Mouse (Mus musculus) midbrain, embryonic 14.5 days (tissue): ENCODE measurements around the gene Gm20388. TPM values are rescaled to one million over a fixed set of nuclear protein-coding genes. Genes with fewer than 3 reads are reported as not detected.

Experiments used
- ATAC-seq: fragments of 200-750 bp; cut with Nextera tagmentation; 2 replicates; pipeline ENCODE4 v1.8.0; 2017; ENCODE audit warnings: moderate number of reproducible peaks, moderate library complexity; ENCODE audit not compliant: low FRiP score, low TSS enrichment
- DNase-seq: peaks from one replicate; pipeline ENCODE4 v3.0.0-alpha.2; 2015
- H3K27ac ChIP-seq: fragments of 300-500 bp; sonication (generic); replicated peaks from 2 replicates; pipeline ENCODE4 v1.5.1; 2014; ENCODE audit warnings: mild to moderate bottlenecking, low read depth, low read length, moderate library complexity
- H3K27me3 ChIP-seq: fragments of 300-500 bp; sonication (generic); 2 replicates; pipeline ENCODE4 v1.6.1; 2014; ENCODE audit warnings: low read length, control low read depth, mixed read lengths; ENCODE audit not compliant: control insufficient read depth, insufficient read depth
- H3K36me3 ChIP-seq: fragments of 300-500 bp; sonication (generic); 2 replicates; pipeline ENCODE4 v1.6.1; 2014; ENCODE audit warnings: low read length, control low read depth; ENCODE audit not compliant: control insufficient read depth, insufficient read depth
- H3K4me1 ChIP-seq: fragments of 300-500 bp; sonication (generic); 2 replicates; pipeline ENCODE4 v1.6.1; 2014; ENCODE audit warnings: mild to moderate bottlenecking, antibody characterized with exemption, low read length, control low read depth; ENCODE audit not compliant: control insufficient read depth, insufficient read depth
- H3K4me2 ChIP-seq: fragments of 300-500 bp; sonication (generic); 2 replicates; pipeline ENCODE4 v1.6.1; 2014; ENCODE audit warnings: mild to moderate bottlenecking, low read length, moderate library complexity
- H3K4me3 ChIP-seq: fragments of 300-500 bp; sonication (generic); replicated peaks from 2 replicates; pipeline ENCODE4 v1.5.1; 2014; ENCODE audit warnings: low read depth, low read length
- H3K9ac ChIP-seq: fragments of 300-500 bp; sonication (generic); replicated peaks from 2 replicates; pipeline ENCODE4 v1.6.1; 2014; ENCODE audit warnings: mild to moderate bottlenecking, low read length, moderate library complexity
- H3K9me3 ChIP-seq: fragments of 300-500 bp; sonication (generic); 2 replicates; pipeline ENCODE4 v1.6.1; 2016; ENCODE audit warnings: low read length, control low read depth, mixed read lengths; ENCODE audit not compliant: control insufficient read depth
- WGBS: fragments of 180-500 bp; shearing (Covaris S2); extraction: QIAGEN DNeasy Blood & Tissue Kit; methylation state at CpG from one replicate; pipeline ENCODE4 v1.1.7; 2014; 5-methylcytosine and 5-hydroxymethylcytosine counted together
- polyA plus RNA-seq: library from polyadenylated mRNA; unstranded; fragments of >200 nt; fragmentation: Nextera tagmentation; extraction: Ambion mirVana; gene quantifications from 2 replicates; pipeline ENCODE4 v1.2.1, GENCODE M21; 2014

The Gm20388 gene
- polyA plus RNA-seq, 1 experiment from 2014 or later: 4.1 TPM

- Histone ChIP-seq H3K27me3 (no peaks in the 10 kb centered on the region), H3K4me2 (no peak overlapping the region), H3K36me3 (peaks cover 33% of the 10 kb centered on the region), H3K9ac (no peak overlapping the region), H3K9me3 (no peaks in the 10 kb centered on the region), H3K27ac (no peak overlapping the region), H3K4me1 (peaks cover 24% of the 10 kb centered on the region), H3K4me3 (no peak overlapping the region)
- DNase-seq: no peak
- WGBS: 97% methylated on average over 1 of the region's 1 CpGs
- ATAC-seq: no peak
These were observed 2530.7 kb downstream of the Gm20388 start for GRCm38 (mm10) chr8:122441326-122441725.

GRCm38 (mm10) chr8:122442356-122442755 lies 2531.7 kb downstream of the Gm20388 start:
- Histone ChIP-seq H3K4me2 (peak overlapping the region; percentile 92), H3K4me3 (peak overlapping the region; percentile 76), H3K4me1 (peaks cover 24% of the 10 kb centered on the region), H3K9me3 (no peaks in the 10 kb centered on the region), H3K27ac (peak overlapping the region; percentile 88), H3K9ac (peak overlapping the region; percentile 76), H3K36me3 (peaks cover 23% of the 10 kb centered on the region), H3K27me3 (no peaks in the 10 kb centered on the region)
- no peak for DNase-seq
- ATAC-seq: no peak
- WGBS: 16% methylated on average over 7 of the region's 7 CpGs

- Histone ChIP-seq H3K9me3 (no peaks in the 10 kb centered on the region), H3K27me3 (no peaks in the 10 kb centered on the region), H3K9ac (peak overlapping the region; percentile 76), H3K4me3 (peak overlapping the region; percentile 76), H3K36me3 (peaks cover 19% of the 10 kb centered on the region), H3K4me2 (peak overlapping the region; percentile 92), H3K27ac (peak overlapping the region; percentile 88), H3K4me1 (peaks cover 24% of the 10 kb centered on the region)
- WGBS: 0% methylated on average over 12 of the region's 12 CpGs
- ATAC-seq (peak; percentile 31; the same call in 1 of the 2 replicates), DNase-seq (peak; percentile 40)
These were observed 2532.1 kb downstream of the Gm20388 start for GRCm38 (mm10) chr8:122442781-122443180.

DNA sequence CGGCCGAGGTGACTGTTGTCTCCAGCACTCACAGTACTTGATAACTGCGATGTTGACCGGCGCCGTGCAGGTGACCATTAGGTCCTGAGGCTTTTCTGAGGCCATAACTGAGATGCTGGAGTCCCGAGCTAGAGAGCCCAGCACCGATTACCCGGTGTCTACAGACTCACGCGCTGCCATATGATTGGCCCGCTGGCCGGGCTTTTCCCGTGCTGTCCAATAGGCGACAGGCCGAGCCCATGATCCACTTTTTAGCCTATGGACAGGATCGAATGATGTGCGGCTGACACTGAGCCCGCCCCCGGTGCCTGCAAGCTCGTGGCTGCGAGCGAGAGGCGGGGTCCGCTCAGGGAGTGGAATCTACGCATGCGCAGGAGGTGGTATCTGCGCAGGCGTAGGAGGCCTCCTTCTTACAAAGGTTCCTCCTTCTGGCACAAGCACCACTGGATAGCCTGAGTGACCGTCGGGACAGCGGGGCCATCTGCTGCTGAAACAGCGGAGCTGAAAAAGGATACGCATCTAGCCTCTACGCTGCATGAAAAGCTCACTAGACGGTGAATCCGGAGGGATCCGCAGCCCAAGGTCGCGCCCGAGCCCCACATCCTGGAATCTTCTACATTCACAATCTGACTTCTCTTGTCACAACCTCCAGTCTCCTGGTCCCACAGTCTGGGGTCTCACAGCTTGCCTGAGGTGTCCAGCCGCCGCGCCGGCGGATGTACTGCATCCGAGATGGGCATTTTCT lies 2532.8 kb downstream of the Gm20388 start, which contains the start of gene Mvd:
Gene Mvd, minus strand, starts transcription at position 161 of the 745 bp plus-strand sequence.
- peak; percentile 98 for ATAC-seq
- peaks cover 24% of the 10 kb centered on the region for H3K4me1 ChIP-seq
- peak within 1 kb of the TSS; percentile 92 for H3K4me2 ChIP-seq
- peak within 1 kb of the TSS; percentile 76 for H3K4me3 ChIP-seq
- H3K9me3 ChIP-seq: no peaks in the 10 kb centered on the region
- H3K36me3 ChIP-seq: peaks cover 12% of the 10 kb centered on the region
- under 1% methylated on average over 47 of the region's 47 CpGs for WGBS
- H3K27me3 ChIP-seq: no peaks in the 10 kb centered on the region
- H3K27ac ChIP-seq: peak within 1 kb of the TSS; percentile 98
- DNase-seq: peak; percentile 100
- peak within 1 kb of the TSS; percentile 77 for H3K9ac ChIP-seq

DNA sequence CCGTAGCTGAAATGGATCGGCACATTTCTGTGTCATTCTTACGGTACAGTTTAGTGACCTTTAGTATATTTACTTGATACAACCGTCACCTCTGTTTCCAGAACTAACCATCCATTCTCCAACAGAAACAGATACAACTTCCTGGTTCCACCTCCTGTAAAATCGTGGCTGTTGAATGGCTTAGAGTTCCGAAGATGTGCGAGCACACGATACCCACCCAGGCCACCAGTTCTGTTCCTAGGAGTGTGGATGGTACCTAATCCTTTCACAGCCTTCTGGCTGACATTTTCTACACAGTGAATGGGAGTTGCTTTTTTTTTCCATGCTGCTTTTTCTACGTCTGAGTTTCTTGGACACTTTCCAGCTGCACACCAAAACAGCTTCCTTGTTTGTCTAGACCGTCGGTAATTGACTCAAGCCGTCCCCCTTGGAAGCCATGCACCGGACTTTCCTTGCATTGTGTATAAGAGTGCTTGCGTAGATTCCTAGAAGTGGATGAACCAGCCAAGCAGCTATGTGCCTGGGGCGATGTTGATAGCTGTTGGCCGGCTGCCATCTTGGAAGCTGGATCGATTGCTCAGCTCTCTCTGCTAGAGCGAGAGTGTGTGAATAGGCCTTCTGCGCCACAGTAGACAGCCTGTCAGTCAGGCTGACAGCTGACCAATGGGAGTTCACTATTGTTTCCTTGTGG lies 2533.6 kb downstream of the Gm20388 start:
- H3K27me3 ChIP-seq: no peaks in the 10 kb centered on the region
- no peaks in the 10 kb centered on the region for H3K9me3 ChIP-seq
- H3K4me1 ChIP-seq: peaks cover 24% of the 10 kb centered on the region
- peaks cover 6% of the 10 kb centered on the region for H3K36me3 ChIP-seq
- peak overlapping the region; percentile 77 for H3K9ac ChIP-seq
- DNase-seq (peak; percentile 92), ATAC-seq (peak; percentile 51; the same call in 1 of the 2 replicates)
- H3K27ac ChIP-seq: peak overlapping the region; percentile 98
- H3K4me2 ChIP-seq: peak overlapping the region; percentile 76
- H3K4me3 ChIP-seq: peak overlapping the region; percentile 76
- WGBS: 17% methylated on average over 19 of the region's 19 CpGs

- Histone ChIP-seq H3K36me3 (no peaks in the 10 kb centered on the region), H3K27me3 (no peaks in the 10 kb centered on the region), H3K4me3 (no peak overlapping the region), H3K9me3 (no peaks in the 10 kb centered on the region), H3K4me1 (peaks cover 24% of the 10 kb centered on the region), H3K9ac (no peak overlapping the region), H3K4me2 (peak overlapping the region; percentile 76), H3K27ac (peak overlapping the region; percentile 98; the same call in 1 of the 2 replicates)
- no peak for ATAC-seq
- WGBS: 65% methylated on average over 3 of the region's 3 CpGs
- DNase-seq: no peak
These were observed 2534.6 kb downstream of the Gm20388 start for GRCm38 (mm10) chr8:122445203-122445602.

DNA sequence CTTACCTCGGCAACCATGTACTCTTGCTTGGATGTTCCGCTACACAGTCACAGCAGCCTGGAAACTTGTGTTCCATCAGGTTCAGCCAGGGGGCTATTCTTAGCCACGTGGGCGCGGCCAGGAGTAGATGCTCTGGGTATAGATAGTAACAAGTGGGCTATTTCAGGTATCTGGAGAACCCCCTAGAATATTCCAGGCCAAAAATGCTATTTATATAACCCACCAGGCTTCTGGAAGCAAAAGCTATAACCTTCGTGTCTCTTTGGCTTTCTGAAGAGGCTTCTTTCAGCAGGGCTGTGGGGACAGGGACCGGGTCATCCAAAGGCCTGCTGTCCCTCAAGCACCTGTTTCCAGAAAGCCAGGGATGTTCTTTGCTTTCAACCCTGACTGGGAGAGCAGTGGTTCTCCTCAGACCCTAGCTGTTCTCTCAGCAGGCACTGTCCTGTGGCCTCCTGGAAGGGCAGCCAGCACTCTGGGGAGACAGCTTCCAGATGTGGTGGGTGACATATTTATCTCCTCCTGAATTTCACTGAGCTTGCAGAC lies 2540.6 kb downstream of the Gm20388 start:
- no peak overlapping the region for H3K27ac ChIP-seq
- no peaks in the 10 kb centered on the region for H3K27me3 ChIP-seq
- H3K36me3 ChIP-seq: no peaks in the 10 kb centered on the region
- H3K9me3 ChIP-seq: no peaks in the 10 kb centered on the region
- H3K9ac ChIP-seq: no peak overlapping the region
- no peak for ATAC-seq
- no peak overlapping the region for H3K4me2 ChIP-seq
- no peak for DNase-seq
- no peak overlapping the region for H3K4me3 ChIP-seq
- 85% methylated on average over 7 of the region's 7 CpGs for WGBS
- H3K4me1 ChIP-seq: no peaks in the 10 kb centered on the region

GRCm38 (mm10) chr8:122452154-122452553 lies 2541.5 kb downstream of the Gm20388 start:
- Histone ChIP-seq H3K36me3 (no peaks in the 10 kb centered on the region), H3K27ac (no peak overlapping the region), H3K4me2 (no peak overlapping the region), H3K4me1 (no peaks in the 10 kb centered on the region), H3K9me3 (no peaks in the 10 kb centered on the region), H3K4me3 (no peak overlapping the region), H3K9ac (no peak overlapping the region), H3K27me3 (no peaks in the 10 kb centered on the region)
- no peak for ATAC-seq
- whole genome bisulfite sequencing: 91% methylated on average over 10 of the region's 10 CpGs
- DNase-seq: no peak
